Mouse (Mus musculus) heart, embryonic 11.5 days (tissue): ENCODE data around the gene Syne3. TPM values are rescaled to one million over a fixed set of nuclear protein-coding genes. Genes with fewer than 3 reads are reported as not detected.

Experiments
- ATAC-seq: fragments of 200-750 bp; cut with Nextera tagmentation; replicated peaks from 2 replicates; pipeline ENCODE4 v1.8.0; 2017; ENCODE audit warnings: moderate library complexity; ENCODE audit not compliant: insufficient number of reproducible peaks, low FRiP score, low TSS enrichment
- H3K27ac ChIP-seq: fragments of 300-500 bp; sonication (generic); 2 replicates; pipeline ENCODE4 v1.5.1; 2014; ENCODE audit warnings: mild to moderate bottlenecking, low read depth, low read length
- H3K27me3 ChIP-seq: fragments of 300-500 bp; sonication (generic); 2 replicates; pipeline ENCODE4 v1.6.1; 2014; ENCODE audit warnings: mild to moderate bottlenecking, low read length, mixed read lengths; ENCODE audit not compliant: control insufficient read depth, insufficient read depth
- H3K36me3 ChIP-seq: fragments of 300-500 bp; sonication (generic); 2 replicates; pipeline ENCODE4 v1.6.1; 2014; ENCODE audit warnings: mild to moderate bottlenecking, low read length, moderate library complexity, mixed read lengths; ENCODE audit not compliant: control insufficient read depth, insufficient read depth
- H3K4me1 ChIP-seq: fragments of 300-500 bp; sonication (generic); 2 replicates; pipeline ENCODE4 v1.6.1; 2014; ENCODE audit warnings: low read length; ENCODE audit not compliant: control insufficient read depth, insufficient read depth
- H3K4me2 ChIP-seq: fragments of 300-500 bp; sonication (generic); 2 replicates; pipeline ENCODE4 v1.6.1; 2014; ENCODE audit warnings: mild to moderate bottlenecking, moderate library complexity
- H3K4me3 ChIP-seq: fragments of 300-500 bp; sonication (generic); 2 replicates; pipeline ENCODE4 v1.5.1; 2014; ENCODE audit warnings: low read depth, low read length
- H3K9ac ChIP-seq: fragments of 300-500 bp; sonication (generic); 2 replicates; pipeline ENCODE4 v1.6.1; 2014; ENCODE audit warnings: mild to moderate bottlenecking, low read depth, low read length, moderate library complexity
- H3K9me3 ChIP-seq: fragments of 300-500 bp; sonication (generic); replicated peaks from 2 replicates; pipeline ENCODE4 v1.6.1; 2016; ENCODE audit warnings: low read length; ENCODE audit not compliant: control insufficient read depth
- WGBS: fragments of 180-500 bp; shearing (Covaris S2); extraction: QIAGEN DNeasy Blood & Tissue Kit; methylation state at CpG from one replicate; pipeline ENCODE4 v1.1.7; 2014; ENCODE audit not compliant: insufficient replicate concordance; 5-methylcytosine and 5-hydroxymethylcytosine counted together
- polyA plus RNA-seq: library from polyadenylated mRNA; unstranded; fragments of >200 nt; fragmentation: Nextera tagmentation; extraction: Ambion mirVana; gene quantifications from 2 replicates; pipeline ENCODE4 v1.2.1, GENCODE M21; 2014

The Syne3 gene
- polyA plus RNA-seq, 1 experiment from 2014 or later: 0.42 TPM

GRCm38 (mm10) chr12:104959966-104960365, 49.6 kb downstream of the Syne3 start:
- no peaks in the 10 kb centered on the region; the same call in 1 of the 2 replicates for H3K36me3 ChIP-seq
- H3K27ac ChIP-seq: no peak overlapping the region
- H3K27me3 ChIP-seq: peaks cover 4% of the 10 kb centered on the region; the same call in 1 of the 2 replicates
- H3K4me1 ChIP-seq: no peaks in the 10 kb centered on the region
- no peak overlapping the region for H3K4me3 ChIP-seq
- no peak overlapping the region for H3K4me2 ChIP-seq
- 50% methylated on average over 9 of the region's 9 CpGs for WGBS
- no peak overlapping the region for H3K9ac ChIP-seq
- ATAC-seq: no peak
- H3K9me3 ChIP-seq: no peaks in the 10 kb centered on the region

DNA sequence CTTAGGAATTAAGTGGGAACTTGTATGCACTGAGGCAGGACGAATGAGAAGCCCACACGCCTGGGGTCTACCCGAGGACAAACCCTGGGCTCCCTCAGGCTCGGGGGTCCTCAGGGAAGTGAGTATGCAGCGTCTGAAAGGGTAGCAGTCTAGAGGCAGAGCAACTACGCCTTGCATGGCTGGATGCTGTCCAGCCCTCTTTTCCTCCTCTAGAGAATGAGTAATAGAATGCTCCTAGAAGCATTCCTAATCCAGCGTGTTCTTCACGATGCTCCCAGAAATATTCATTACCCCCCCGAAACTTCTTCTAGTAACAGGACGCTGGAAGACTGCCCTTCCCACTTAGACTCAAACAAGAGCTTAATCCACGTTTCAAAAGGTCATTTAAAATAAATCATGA, 51.3 kb downstream of the Syne3 start:
- no peak overlapping the region for H3K4me3 ChIP-seq
- ATAC-seq: no peak
- 78% methylated on average over 11 of the region's 11 CpGs for WGBS

DNA sequence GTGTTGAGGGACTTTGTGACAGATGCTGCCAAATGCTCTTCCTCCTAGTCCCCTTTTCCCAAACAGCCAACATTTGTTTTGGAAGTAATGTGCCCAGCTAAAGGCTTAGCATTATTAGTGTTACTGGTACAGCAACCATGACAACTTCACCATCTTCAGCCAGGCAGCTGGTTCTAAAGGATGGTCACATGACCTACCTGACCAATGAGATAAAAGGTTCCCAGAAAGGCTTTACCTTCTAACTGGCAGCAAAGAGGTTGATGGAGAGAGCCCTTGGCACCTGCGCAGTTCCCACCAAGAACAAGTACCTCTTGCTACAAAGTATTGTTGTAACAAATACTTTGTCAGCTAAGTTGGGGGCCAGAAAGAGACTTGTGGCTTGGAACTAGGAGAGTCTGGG, 52.4 kb downstream of the Syne3 start:
- H3K4me3 ChIP-seq: no peak overlapping the region
- no peak overlapping the region for H3K27ac ChIP-seq
- WGBS: 100% methylated on average over 1 of the region's 1 CpGs
- H3K9me3 ChIP-seq: no peaks in the 10 kb centered on the region
- ATAC-seq: no peak
- no peak overlapping the region for H3K4me2 ChIP-seq
- no peak overlapping the region for H3K9ac ChIP-seq
- no peaks in the 10 kb centered on the region for H3K36me3 ChIP-seq
- peaks cover 7% of the 10 kb centered on the region for H3K27me3 ChIP-seq
- H3K4me1 ChIP-seq: no peaks in the 10 kb centered on the region

More for the DNA sequence above, 51.3 kb downstream of the Syne3 start:
- no peak overlapping the region for H3K9ac ChIP-seq
- no peak overlapping the region for H3K4me2 ChIP-seq
- H3K27me3 ChIP-seq: peaks cover 4% of the 10 kb centered on the region; the same call in 1 of the 2 replicates
- no peaks in the 10 kb centered on the region for H3K36me3 ChIP-seq
- no peaks in the 10 kb centered on the region for H3K9me3 ChIP-seq
- H3K4me1 ChIP-seq: no peaks in the 10 kb centered on the region
- no peak overlapping the region for H3K27ac ChIP-seq

DNA sequence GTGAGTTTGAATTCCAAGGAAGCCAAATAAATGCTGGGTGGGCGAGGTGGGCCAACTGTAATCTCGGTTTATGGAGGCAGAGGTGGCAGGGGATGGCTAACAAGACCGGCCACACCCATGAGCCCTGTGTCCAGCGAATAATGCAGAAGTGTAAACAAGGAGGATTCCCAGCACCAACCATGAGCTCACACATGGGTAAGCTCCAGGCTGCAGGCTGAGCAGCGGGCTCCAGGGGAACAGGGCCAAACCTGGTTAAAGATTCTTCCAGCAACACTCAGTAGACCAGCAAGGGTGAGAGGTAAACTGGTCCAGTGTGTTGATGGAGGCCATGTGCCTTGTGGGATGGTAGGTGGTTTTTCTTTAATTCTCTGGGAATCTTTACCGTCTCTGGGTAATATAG, 53.2 kb downstream of the Syne3 start:
- H3K4me1 ChIP-seq: no peaks in the 10 kb centered on the region
- no peak overlapping the region for H3K4me2 ChIP-seq
- no peak overlapping the region for H3K9ac ChIP-seq
- no peak for ATAC-seq
- H3K4me3 ChIP-seq: no peak overlapping the region
- 69% methylated on average over 6 of the region's 6 CpGs for WGBS
- no peak overlapping the region for H3K27ac ChIP-seq
- H3K36me3 ChIP-seq: no peaks in the 10 kb centered on the region
- no peaks in the 10 kb centered on the region for H3K9me3 ChIP-seq
- peaks cover 7% of the 10 kb centered on the region for H3K27me3 ChIP-seq

GRCm38 (mm10) chr12:104955003-104955800, 54.4 kb downstream of the Syne3 start:
- no peak overlapping the region for H3K9ac ChIP-seq
- H3K27ac ChIP-seq: no peak overlapping the region
- H3K36me3 ChIP-seq: no peaks in the 10 kb centered on the region
- no peak overlapping the region for H3K4me2 ChIP-seq
- no peaks in the 10 kb centered on the region for H3K9me3 ChIP-seq
- 71% methylated on average over 17 of the region's 17 CpGs for WGBS
- ATAC-seq: no peak
- no peak overlapping the region for H3K4me3 ChIP-seq
- no peaks in the 10 kb centered on the region for H3K4me1 ChIP-seq
- H3K27me3 ChIP-seq: peaks cover 7% of the 10 kb centered on the region

DNA sequence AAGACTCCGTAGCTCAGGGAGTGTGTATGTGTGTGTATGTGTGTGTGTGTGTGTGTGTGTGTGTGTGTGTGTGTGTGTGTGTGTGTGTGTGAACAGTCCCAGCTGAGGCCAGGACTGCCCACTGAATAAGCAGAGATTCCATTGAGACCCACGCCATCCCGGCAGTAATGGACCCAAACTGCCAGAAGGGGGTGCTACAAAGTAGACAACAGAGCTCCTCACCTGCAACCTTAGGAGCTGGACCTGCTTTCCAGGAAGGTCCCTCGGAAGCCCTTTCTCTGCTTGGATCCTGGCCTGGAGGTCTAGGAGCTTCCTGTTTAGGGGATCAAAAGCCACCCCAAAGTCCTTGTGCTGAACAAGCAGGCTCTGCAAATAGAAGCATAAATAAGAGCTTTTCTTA, 55.7 kb downstream of the Syne3 start:
- H3K27ac ChIP-seq: no peak overlapping the region
- H3K4me1 ChIP-seq: no peaks in the 10 kb centered on the region
- H3K9ac ChIP-seq: no peak overlapping the region
- H3K27me3 ChIP-seq: peaks cover 7% of the 10 kb centered on the region; the same call in 1 of the 2 replicates
- ATAC-seq: no peak
- no peaks in the 10 kb centered on the region for H3K36me3 ChIP-seq
- no peak overlapping the region for H3K4me2 ChIP-seq
- 18% methylated on average over 4 of the region's 4 CpGs for WGBS
- no peak overlapping the region for H3K4me3 ChIP-seq
- no peaks in the 10 kb centered on the region for H3K9me3 ChIP-seq

GRCm38 (mm10) chr12:104952458-104952857, 57.2 kb downstream of the Syne3 start:
- no peak overlapping the region for H3K27ac ChIP-seq
- no peaks in the 10 kb centered on the region for H3K36me3 ChIP-seq
- H3K4me2 ChIP-seq: no peak overlapping the region
- H3K4me3 ChIP-seq: no peak overlapping the region
- 18% methylated on average over 5 of the region's 5 CpGs for WGBS
- ATAC-seq: no peak; the same call in 1 of the 2 replicates
- no peak overlapping the region for H3K9ac ChIP-seq
- H3K4me1 ChIP-seq: no peaks in the 10 kb centered on the region
- peaks cover 7% of the 10 kb centered on the region; the same call in 1 of the 2 replicates for H3K27me3 ChIP-seq
- H3K9me3 ChIP-seq: no peaks in the 10 kb centered on the region

DNA sequence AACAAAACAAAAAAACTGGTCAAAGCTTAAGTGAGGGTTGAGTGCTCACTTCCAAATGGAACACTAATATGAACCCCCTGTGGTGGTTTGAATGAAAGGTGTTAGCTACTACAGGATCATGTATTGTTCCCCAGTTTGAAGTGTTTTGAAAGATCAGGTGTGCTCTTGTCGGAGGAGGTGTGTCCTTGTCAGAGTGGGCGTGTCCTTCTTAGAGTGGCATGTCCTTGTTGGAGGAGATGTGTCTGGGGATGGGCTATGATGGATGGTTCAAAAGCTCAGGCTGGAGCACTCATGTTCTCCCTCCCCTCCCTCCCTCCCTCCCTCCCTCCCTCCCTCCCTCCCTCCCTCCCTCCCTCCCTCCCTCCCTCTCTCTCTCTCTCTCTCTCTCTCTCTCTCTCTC, 61.7 kb downstream of the Syne3 start:
- no peak overlapping the region for H3K9ac ChIP-seq
- 76% methylated on average over 2 of the region's 2 CpGs for WGBS
- H3K27me3 ChIP-seq: peaks cover 2% of the 10 kb centered on the region; the same call in 1 of the 2 replicates
- no peak overlapping the region for H3K4me2 ChIP-seq
- no peak for ATAC-seq
- no peaks in the 10 kb centered on the region for H3K9me3 ChIP-seq
- no peaks in the 10 kb centered on the region for H3K4me1 ChIP-seq
- H3K27ac ChIP-seq: no peak overlapping the region
- H3K4me3 ChIP-seq: no peak overlapping the region
- H3K36me3 ChIP-seq: no peaks in the 10 kb centered on the region

DNA sequence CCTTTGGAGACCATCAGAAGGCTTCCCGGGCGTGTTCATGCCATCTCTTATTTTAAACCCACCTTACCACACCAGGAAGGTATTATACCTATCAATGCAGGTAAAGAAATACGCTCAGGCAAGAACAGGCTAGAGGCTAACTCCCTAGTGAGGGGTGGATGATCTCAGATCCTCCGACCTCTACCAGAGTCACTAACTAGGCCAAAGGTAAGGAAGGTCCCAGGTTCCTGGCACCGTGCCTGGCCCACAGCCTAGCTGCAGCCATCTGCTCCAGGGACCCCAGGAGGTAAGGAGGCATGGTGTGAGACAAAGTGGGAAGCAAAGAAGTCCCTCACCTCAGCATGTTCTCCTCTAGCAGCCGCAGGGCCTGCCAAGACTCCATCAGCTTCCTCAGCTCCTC, 63.4 kb downstream of the Syne3 start:
- H3K9me3 ChIP-seq: no peaks in the 10 kb centered on the region
- no peak overlapping the region for H3K4me3 ChIP-seq
- ATAC-seq: no peak
- 87% methylated on average over 6 of the region's 6 CpGs for WGBS
- no peaks in the 10 kb centered on the region for H3K27me3 ChIP-seq
- H3K4me2 ChIP-seq: no peak overlapping the region
- H3K9ac ChIP-seq: no peak overlapping the region
- no peaks in the 10 kb centered on the region for H3K4me1 ChIP-seq
- H3K27ac ChIP-seq: no peak overlapping the region
- H3K36me3 ChIP-seq: no peaks in the 10 kb centered on the region
